Mouse (Mus musculus) CD4-positive, CD25-positive, alpha-beta regulatory T cell, adult 9 weeks (primary cell): Measurements from ENCODE around the gene Vdac1. TPM values are rescaled to one million over a fixed set of nuclear protein-coding genes. Genes with fewer than 3 reads are reported as not detected.

ENCODE experiments used
- polyA plus RNA-seq: library from polyadenylated mRNA; unstranded; fragments of 100-300 nt; shearing (Covaris generic); gene quantifications from one replicate; pipeline ENCODE4 v1.2.1, GENCODE M21; 2017

The Vdac1 gene
- 103 TPM for polyA plus RNA-seq

DNA sequence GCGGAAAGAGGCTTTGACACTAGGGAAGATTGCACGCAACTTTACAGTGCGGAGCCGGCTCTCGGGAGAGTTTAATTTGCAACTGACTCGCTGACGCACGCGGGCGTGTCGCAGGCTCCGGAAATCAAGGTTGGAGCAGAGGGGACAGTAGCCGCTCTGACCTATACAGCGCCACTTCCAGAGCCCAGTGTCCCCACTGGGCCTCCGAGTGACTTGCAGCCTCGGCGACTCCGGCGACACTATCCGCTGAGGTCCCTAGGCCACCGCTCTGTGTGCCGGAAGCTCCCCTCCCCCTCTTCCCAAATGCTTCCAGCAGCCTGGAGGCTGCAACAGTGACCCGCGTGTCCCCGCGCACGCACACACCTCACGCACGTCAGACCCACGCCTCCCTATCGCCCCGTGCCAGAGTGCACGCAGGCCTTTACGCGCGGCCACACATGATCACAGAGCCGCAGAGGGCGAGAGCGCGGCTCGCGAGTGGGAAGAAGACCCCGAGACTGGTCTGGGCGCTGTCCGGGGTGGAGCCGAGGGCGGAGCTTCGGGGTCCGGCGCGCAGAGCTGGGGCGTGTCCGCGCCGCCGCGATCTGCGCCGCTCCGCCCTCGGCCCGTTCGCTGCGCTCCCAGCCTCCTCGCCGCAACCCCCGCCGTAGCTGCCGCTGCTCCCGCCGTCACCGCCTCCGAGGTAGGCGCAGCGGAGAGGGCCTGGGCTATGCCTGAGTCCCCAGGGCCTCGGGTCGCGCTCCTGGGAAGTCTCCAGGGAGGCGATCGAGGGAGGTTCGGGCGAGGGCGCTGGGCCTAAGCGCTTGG lies at the start of gene Vdac1:
Vdac1 (plus strand) TSS at position 390 of the 807 bp plus-strand sequence.

DNA sequence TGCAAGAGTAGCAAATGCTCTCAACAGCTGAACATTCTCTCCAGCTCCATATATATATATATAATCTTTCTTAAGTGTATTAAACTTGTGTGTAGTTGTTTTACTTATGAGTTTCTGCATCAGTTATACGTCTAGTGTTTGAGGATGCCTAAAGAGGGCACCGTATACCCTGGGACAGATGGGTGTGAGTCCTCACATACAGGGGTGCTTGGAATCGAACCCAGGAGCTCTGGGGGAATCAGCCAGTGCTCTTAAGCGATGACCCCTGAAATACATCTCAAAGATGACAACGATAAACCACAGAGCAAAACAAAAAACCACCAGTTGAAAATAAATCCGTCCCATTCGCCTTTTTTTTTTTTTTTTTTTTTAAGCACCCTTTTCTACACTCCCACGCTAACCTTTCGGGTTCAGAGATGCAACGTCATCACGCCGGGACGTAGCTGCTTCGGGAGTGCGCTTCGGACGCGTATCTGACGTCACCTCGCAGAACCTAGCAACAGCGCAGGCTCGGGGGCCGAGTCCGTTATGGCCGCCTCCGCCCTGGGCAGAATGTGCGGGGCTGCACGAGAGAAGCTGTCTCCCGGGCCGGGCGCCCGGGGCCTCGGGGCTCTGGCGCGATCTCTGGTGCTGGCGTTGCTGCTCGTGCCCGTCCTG lies 35.4 kb downstream of the Vdac1 start, which contains the start of gene 9530068E07Rik:
9530068E07Rik (plus strand) TSS at position 489 of the 657 bp plus-strand sequence.

Other genes with a start within 250 kb of the Vdac1 start
- not detected for gene Olfr1373, start 215.3 kb upstream of the Vdac1 start, polyA plus RNA-seq
- not detected for gene Olfr1371, start 146.9 kb upstream of the Vdac1 start, polyA plus RNA-seq
- gene Skp1a, start 128.9 kb upstream of the Vdac1 start, polyA plus RNA-seq: 383 TPM
- gene Tcf7, start 77.8 kb upstream of the Vdac1 start, polyA plus RNA-seq: 302 TPM
- gene 9530068E07Rik, start 35.6 kb downstream of the Vdac1 start, polyA plus RNA-seq: 95.9 TPM